Mouse (Mus musculus) ES-E14 (cell line): ENCODE results near the gene 4933406M09Rik. TPM values are rescaled to one million over a fixed set of nuclear protein-coding genes. Genes with fewer than 3 reads are reported as not detected.

Experiments used
- DNase-seq: peaks from one replicate; pipeline ENCODE4 v3.0.0-alpha.2; 2013; ENCODE audit warnings: low read depth, low spot score
- H3K27ac ChIP-seq: 2 replicates; pipeline ENCODE4 v1.5.1; 2012; ENCODE audit warnings: low read depth, mild to moderate bottlenecking, low read length, moderate library complexity, mixed read lengths; ENCODE audit not compliant: poor library complexity, insufficient read depth, severe bottlenecking
- H3K36me3 ChIP-seq: 2 replicates; pipeline ENCODE4 v1.6.1; 2012; ENCODE audit warnings: mild to moderate bottlenecking, low read length, moderate library complexity, mixed read lengths; ENCODE audit not compliant: control insufficient read depth, poor library complexity, insufficient read depth, severe bottlenecking
- H3K4me1 ChIP-seq, 2 experiments: fragments of 150-350 bp in 1 of 2; sonication (generic) in 1 of 2; 2 replicates each; pipeline ENCODE4 v1.6.1; 2012; ENCODE audit warnings: low read length in 2 of 2, mild to moderate bottlenecking in 1 of 2, mixed read lengths in 1 of 2; ENCODE audit not compliant: control insufficient read depth in 2 of 2, insufficient read depth in 2 of 2, poor library complexity in 1 of 2
- H3K4me3 ChIP-seq, 2 experiments: fragments of 150-350 bp in 1 of 2; sonication (generic) in 1 of 2; 2 replicates each; pipeline ENCODE4 v1.5.1; 2012; ENCODE audit warnings: low read length in 2 of 2, low read depth in 1 of 2, mild to moderate bottlenecking in 1 of 2, mixed read lengths in 1 of 2; ENCODE audit not compliant: insufficient read depth in 1 of 2, poor library complexity in 1 of 2, severe bottlenecking in 1 of 2
- H3K9ac ChIP-seq: 2 replicates; pipeline ENCODE4 v1.6.1; 2012; ENCODE audit warnings: low read depth, mild to moderate bottlenecking, low read length, mixed read lengths; ENCODE audit not compliant: poor library complexity, insufficient read depth, severe bottlenecking
- H3K9me3 ChIP-seq: fragments of 150-350 bp; sonication (generic); 2 replicates; pipeline ENCODE4 v1.6.1; 2012; ENCODE audit warnings: low read depth, mild to moderate bottlenecking, low read length; ENCODE audit not compliant: control insufficient read depth, insufficient read depth
- CHD2 ChIP-seq: IDR thresholded peaks from 2 replicates; pipeline ENCODE4 v1.6.1; 2014; ENCODE audit warnings: mild to moderate bottlenecking, low read depth, low read length, inconsistent platforms
- HCFC1 ChIP-seq: IDR thresholded peaks from 2 replicates; pipeline ENCODE4 v1.6.1; 2012; ENCODE audit warnings: low read length, inconsistent platforms, borderline replicate concordance; ENCODE audit not compliant: insufficient read depth
- MAFK ChIP-seq: IDR thresholded peaks from 2 replicates; pipeline ENCODE4 v1.6.1; 2014; ENCODE audit warnings: mild to moderate bottlenecking, low read depth, low read length, inconsistent platforms; ENCODE audit not compliant: insufficient read depth
- ZC3H11A ChIP-seq: IDR thresholded peaks from 2 replicates; pipeline ENCODE4 v1.6.1; 2012; ENCODE audit warnings: low read depth, mild to moderate bottlenecking, inconsistent platforms, low read length, borderline replicate concordance
- ZNF384 ChIP-seq: IDR thresholded peaks from 2 replicates; pipeline ENCODE4 v1.6.1; 2012; ENCODE audit warnings: low read depth, low read length, inconsistent platforms
- in situ Hi-C, 2 experiments: fragments of 600-800 bp; cut with MboI; formaldehyde crosslinking; loops; one replicate each; pipeline ENCODE4 v1.15.1; 2025; ENCODE audit warnings: low sequenced_read_pairs in 2 of 2, inconsistent platforms in 1 of 2; ENCODE audit not compliant: unreplicated experiment in 2 of 2
- total RNA-seq: library from RNA; depleted of rRNA; stranded (reverse); fragments of 300-350 nt; gene quantifications from 2 replicates; pipeline ENCODE4 v1.2.3, GENCODE M21; 2012; rRNA removed

Gene 4933406M09Rik
- 0.22 TPM in 1 of 2 replicates, not detected in the other for total RNA-seq

GRCm38 (mm10) chr1:134385666-134386065, at the start of gene 4933406M09Rik:
4933406M09Rik (plus strand) TSS chr1:134385940.
- Histone ChIP-seq H3K4me3 (no peak within 1 kb of the TSS), H3K27ac (peak within 1 kb of the TSS; percentile 71), H3K4me1 (peaks cover 4 to 5% of the 10 kb centered on the region in 2 experiments; a peak in 3 of 4 replicates), H3K9ac (no peak within 1 kb of the TSS), H3K9me3 (no peaks in the 10 kb centered on the region), H3K36me3 (no peaks in the 10 kb centered on the region)
- no peak for DNase-seq
- no peak for TF ChIP-seq HCFC1
- no peak for TF ChIP-seq CHD2
- TF ChIP-seq MAFK, result no peak
- TF ChIP-seq ZNF384, result no peak
- TF ChIP-seq ZC3H11A, result no peak
- in situ Hi-C loops, result no loop called here

GRCm38 (mm10) chr1:134336958-134337710, 48.6 kb upstream of the 4933406M09Rik start:
- Histone ChIP-seq H3K27ac (no peak overlapping the region), H3K9me3 (no peaks in the 10 kb centered on the region), H3K4me1 (peaks cover 0 to 6% of the 10 kb centered on the region in 2 experiments; a peak in 1 of 4 replicates), H3K36me3 (no peaks in the 10 kb centered on the region; the same call in 1 of the 2 replicates), H3K4me3 (no peak overlapping the region), H3K9ac (no peak overlapping the region)
- no peak for DNase-seq
- in situ Hi-C loops, result no loop called here
- TF ChIP-seq ZNF384, result no peak
- TF ChIP-seq ZC3H11A, result no peak
- no peak for TF ChIP-seq CHD2
- TF ChIP-seq MAFK, result no peak
- no peak for TF ChIP-seq HCFC1

- H3K27ac ChIP-seq, result no peak overlapping the region
- H3K9me3 ChIP-seq, result no peaks in the 10 kb centered on the region
Observed at GRCm38 (mm10) chr1:134339162-134339561, 46.6 kb upstream of the 4933406M09Rik start.

GRCm38 (mm10) chr1:134339757-134340619, 45.8 kb upstream of the 4933406M09Rik start:
- H3K9ac ChIP-seq, result peak overlapping the region; percentile 12; the same call in 1 of the 2 replicates
- peak overlapping the region in 1 of 2 experiments; percentile 32; a peak in 1 of 4 replicates for H3K4me3 ChIP-seq
- no peak for DNase-seq
- peaks cover 0 to 7% of the 10 kb centered on the region in 2 experiments; a peak in 1 of 4 replicates for H3K4me1 ChIP-seq
- no peaks in the 10 kb centered on the region for H3K9me3 ChIP-seq
- no peaks in the 10 kb centered on the region; the same call in 1 of the 2 replicates for H3K36me3 ChIP-seq
- in situ Hi-C loops, result no loop called here
- TF ChIP-seq ZC3H11A, result no peak
- no peak for TF ChIP-seq ZNF384
- no peak for TF ChIP-seq HCFC1
- no peak for TF ChIP-seq MAFK
- TF ChIP-seq CHD2, result no peak
- H3K27ac ChIP-seq, result no peak overlapping the region

More at GRCm38 (mm10) chr1:134339162-134339561, 46.6 kb upstream of the 4933406M09Rik start:
- peaks cover 0 to 7% of the 10 kb centered on the region in 2 experiments; a peak in 1 of 4 replicates for H3K4me1 ChIP-seq
- no peak for TF ChIP-seq HCFC1
- no peak for TF ChIP-seq ZNF384
- TF ChIP-seq ZC3H11A, result no peak
- TF ChIP-seq MAFK, result no peak
- TF ChIP-seq CHD2, result no peak
- in situ Hi-C loops, result no loop called here
- H3K9ac ChIP-seq, result no peak overlapping the region
- DNase-seq, result no peak
- no peaks in the 10 kb centered on the region; the same call in 1 of the 2 replicates for H3K36me3 ChIP-seq
- H3K4me3 ChIP-seq, result no peak overlapping the region
